Mouse (Mus musculus): ENCODE measurements around the gene Svip. TPM values are rescaled to one million over a fixed set of nuclear protein-coding genes. Genes with fewer than 3 reads are reported as not detected.

Svip gene
- not detected in 2 replicates for total RNA-seq (2012; rRNA removed)
- not detected in 2 replicates for total RNA-seq (2014; rRNA removed)
- not detected in 2 replicates for polyA plus RNA-seq (2012; ENCODE audit: insufficient read length, low read depth)

DNA sequence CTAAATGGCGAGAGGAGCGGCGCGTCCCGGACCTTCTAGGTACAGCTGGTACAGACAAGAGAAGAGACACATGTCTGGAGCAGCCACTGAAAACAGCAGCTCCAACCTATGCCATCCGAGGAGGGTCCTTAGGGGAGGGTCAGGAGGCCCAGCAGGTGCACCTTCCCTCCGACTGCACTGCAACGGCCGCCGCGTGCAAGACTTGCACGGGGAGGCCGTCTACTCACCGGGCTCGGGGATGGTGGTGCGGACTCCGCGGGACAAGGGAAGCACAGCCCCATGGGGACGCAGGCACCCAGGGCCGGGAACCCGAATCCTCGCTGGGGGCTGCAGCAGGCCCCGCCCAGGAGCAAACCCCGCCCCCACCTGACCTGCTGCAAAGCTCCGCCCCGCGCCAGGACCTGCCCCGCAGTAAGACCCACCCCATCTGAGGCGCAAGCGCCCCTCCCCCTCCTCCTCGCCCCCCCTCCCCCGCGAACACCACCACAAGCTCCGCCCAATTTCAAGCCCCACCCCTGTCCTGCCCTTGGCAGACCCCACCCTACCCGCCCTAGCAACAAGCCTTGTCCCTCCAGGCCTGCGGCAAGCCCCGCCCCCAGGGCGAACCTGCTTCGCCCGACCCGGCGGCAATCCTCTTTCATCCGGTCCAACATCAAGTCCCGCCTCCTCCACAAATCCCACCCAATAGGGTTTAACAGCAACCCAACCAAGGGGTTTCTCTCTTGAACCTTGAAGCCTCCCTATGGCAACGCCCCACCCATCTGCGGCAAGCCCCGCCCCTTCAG is at the start of gene Svip:
Gene Svip, minus strand, starts transcription at position 508 of the 785 bp plus-strand sequence.
- in situ Hi-C loops (cut with MboI; ENCODE audit: low pct_ligation_motif_present, low pct_unique_long_range_greater_than_20kb, low sequenced_read_pairs) = no loop called here
- dilution Hi-C loops (cut with MboI; ENCODE audit: extremely low pct_ligation_motif_present, extremely low pct_unique_long_range_greater_than_20kb, low sequenced_read_pairs) = no loop called here

DNA sequence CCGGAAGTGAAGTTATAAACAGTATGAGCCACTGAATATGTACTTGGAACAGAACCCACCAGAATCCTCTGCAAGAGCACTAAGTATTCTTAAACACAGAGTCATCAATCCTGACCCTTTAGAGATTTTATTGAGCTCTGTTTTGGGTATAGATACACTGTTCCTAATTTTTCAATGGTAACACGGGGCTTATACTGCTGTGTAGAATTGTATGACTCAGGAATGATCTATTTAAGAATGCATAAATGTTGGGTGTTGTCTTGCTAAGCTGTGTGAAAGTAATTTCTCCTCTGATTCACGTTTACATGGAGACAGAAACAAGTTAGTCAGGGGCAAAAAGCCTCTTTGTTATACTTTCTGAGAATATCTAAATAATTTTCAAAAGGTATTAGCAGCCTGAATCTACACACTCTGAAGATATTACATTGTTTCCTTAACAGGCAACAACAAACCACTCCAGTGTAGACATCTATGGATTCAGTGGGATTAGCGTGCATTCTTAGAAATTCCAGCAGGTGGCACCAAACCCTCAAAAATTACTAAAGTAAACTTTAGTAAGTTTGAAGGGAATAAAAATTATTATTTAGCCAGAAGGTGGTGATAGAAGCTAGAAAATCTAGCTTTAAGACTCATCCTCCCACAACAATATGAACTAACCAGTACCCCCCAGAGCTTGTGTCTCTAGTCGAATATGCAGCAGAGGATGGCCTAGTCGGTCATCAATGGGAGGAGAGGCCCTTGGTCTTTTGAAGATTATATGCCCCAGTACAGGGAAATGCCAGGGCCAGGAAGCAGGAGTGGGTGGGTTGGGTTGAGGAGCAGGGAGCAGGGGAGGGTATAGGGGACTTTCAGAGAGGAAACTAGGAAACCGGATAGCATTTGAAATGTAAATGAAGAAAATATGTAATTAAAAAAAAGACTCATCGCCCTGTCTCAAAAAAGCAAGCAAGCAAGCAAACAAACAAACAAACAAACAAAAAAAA is 32.1 kb upstream of the Svip start:
- no peaks in the 10 kb centered on the region for H3K9me3 ChIP-seq (replicated peaks; ENCODE audit: low read length)
- no peaks in the 10 kb centered on the region for H3K79me2 ChIP-seq (replicated peaks; ENCODE audit: control insufficient read depth, extremely low read depth, insufficient read depth, poor library complexity, severe bottlenecking)
- peak; percentile 3 for DNase-seq (ENCODE audit: extremely low read depth)
- no peaks in the 10 kb centered on the region for H3K36me3 ChIP-seq (replicated peaks in 1 of 2; ENCODE audit: control insufficient read depth in 1 of 2, insufficient read depth in 1 of 2, low read length in 1 of 2)
- no peaks in the 10 kb centered on the region for H3K4me1 ChIP-seq (ENCODE audit: control insufficient read depth in 1 of 2, insufficient read depth in 2 of 2)
- H3K27ac ChIP-seq (ENCODE audit: insufficient read depth, low read depth) = no peak overlapping the region
- H3K4me3 ChIP-seq (replicated peaks in 1 of 3; ENCODE audit: low read depth in 2 of 3, low read length in 2 of 3, poor library complexity in 1 of 3) = no peak overlapping the region
- TF ChIP-seq E2F4 (IDR thresholded peaks at IDR 0.05; ENCODE audit: insufficient replicate concordance, low read depth, low read length) = no peak
- peak in 1 of 2 experiments; percentile 57; a peak in 2 of 4 replicates for TF ChIP-seq CTCF (conservative IDR thresholded peaks at IDR 0.05 in 1 of 2, IDR thresholded peaks at IDR 0.05 in 1 of 2; ENCODE audit: low read depth in 2 of 2, low read length in 2 of 2)
- TF ChIP-seq MEF2A (IDR thresholded peaks at IDR 0.05; ENCODE audit: borderline replicate concordance, low read depth, low read length) = no peak
- peak; percentile 60 for TF ChIP-seq RAD21 (IDR thresholded peaks at IDR 0.05; ENCODE audit: low read depth, low read length)
- 0 out of 2 replicates have a peak, but pooled peaks have one; percentile 21 for TF ChIP-seq SMC3 (IDR thresholded peaks at IDR 0.05; ENCODE audit: low read depth, low read length)
- TF ChIP-seq POLR2AphosphoS2 (IDR thresholded peaks at IDR 0.05; ENCODE audit: low read depth, low read length) = no peak
- H3K27me3 ChIP-seq (replicated peaks) = no peaks in the 10 kb centered on the region
- H3K9ac ChIP-seq (ENCODE audit: insufficient read depth, low read depth) = no peak overlapping the region
- dilution Hi-C loops (cut with MboI; ENCODE audit: extremely low pct_ligation_motif_present, extremely low pct_unique_long_range_greater_than_20kb, low sequenced_read_pairs) = no loop called here
- no peak overlapping the region for H3K4me2 ChIP-seq (ENCODE audit: insufficient read depth, low read depth, poor library complexity, severe bottlenecking)
- in situ Hi-C loops (cut with MboI; ENCODE audit: low pct_ligation_motif_present, low pct_unique_long_range_greater_than_20kb, low sequenced_read_pairs) = no loop called here

More for the DNA sequence above, at the start of gene Svip:
- no peak within 1 kb of the TSS for H3K4me3 ChIP-seq (replicated peaks in 1 of 3; ENCODE audit: low read depth in 2 of 3, low read length in 2 of 3, poor library complexity in 1 of 3)
- no peak within 1 kb of the TSS for H3K9ac ChIP-seq (ENCODE audit: insufficient read depth, low read depth)
- H3K27ac ChIP-seq (ENCODE audit: insufficient read depth, low read depth) = no peak within 1 kb of the TSS
- no peaks in the 10 kb centered on the region for H3K79me2 ChIP-seq (replicated peaks; ENCODE audit: control insufficient read depth, extremely low read depth, insufficient read depth, poor library complexity, severe bottlenecking)
- TF ChIP-seq JUND (conservative IDR thresholded peaks at IDR 0.05; ENCODE audit: low read depth, low read length) = no peak
- TF ChIP-seq HCFC1 (IDR thresholded peaks at IDR 0.05; ENCODE audit: low read depth, low read length) = no peak
- no peak for TF ChIP-seq TBP (conservative IDR thresholded peaks at IDR 0.05; ENCODE audit: low read depth, low read length)
- no peaks in the 10 kb centered on the region for H3K36me3 ChIP-seq (replicated peaks in 1 of 2; ENCODE audit: control insufficient read depth in 1 of 2, insufficient read depth in 1 of 2, low read length in 1 of 2)
- H3K4me1 ChIP-seq (ENCODE audit: control insufficient read depth in 1 of 2, insufficient read depth in 2 of 2) = no peaks in the 10 kb centered on the region
- peaks cover 11% of the 10 kb centered on the region for H3K9me3 ChIP-seq (replicated peaks; ENCODE audit: low read length)
- no peak within 1 kb of the TSS for H3K4me2 ChIP-seq (ENCODE audit: insufficient read depth, low read depth, poor library complexity, severe bottlenecking)
- H3K27me3 ChIP-seq (replicated peaks) = no peaks in the 10 kb centered on the region
- DNase-seq (ENCODE audit: extremely low read depth) = no peak
